Mouse (Mus musculus) adrenal gland, adult 8-10 months (tissue): Measurements from ENCODE around the gene Eif5a. TPM values are rescaled to one million over a fixed set of nuclear protein-coding genes. Genes with fewer than 3 reads are reported as not detected.
"Not testable (repeated sequence)": the region's sequence is repeated elsewhere in the genome, so short reads cannot be mapped to it uniquely, and the experiment has no call there.

Experiments
- DNase-seq: peaks from one replicate; pipeline ENCODE4 v3.0.0; 2022
- total RNA-seq, 4 experiments: library from RNA; stranded (reverse); gene quantifications; 2 replicates each; pipeline ENCODE4 v1.2.4; 2022

Eif5a gene
- total RNA-seq, 4 experiments from 2014 or later: 468 to 561 (median 519) TPM

DNA sequence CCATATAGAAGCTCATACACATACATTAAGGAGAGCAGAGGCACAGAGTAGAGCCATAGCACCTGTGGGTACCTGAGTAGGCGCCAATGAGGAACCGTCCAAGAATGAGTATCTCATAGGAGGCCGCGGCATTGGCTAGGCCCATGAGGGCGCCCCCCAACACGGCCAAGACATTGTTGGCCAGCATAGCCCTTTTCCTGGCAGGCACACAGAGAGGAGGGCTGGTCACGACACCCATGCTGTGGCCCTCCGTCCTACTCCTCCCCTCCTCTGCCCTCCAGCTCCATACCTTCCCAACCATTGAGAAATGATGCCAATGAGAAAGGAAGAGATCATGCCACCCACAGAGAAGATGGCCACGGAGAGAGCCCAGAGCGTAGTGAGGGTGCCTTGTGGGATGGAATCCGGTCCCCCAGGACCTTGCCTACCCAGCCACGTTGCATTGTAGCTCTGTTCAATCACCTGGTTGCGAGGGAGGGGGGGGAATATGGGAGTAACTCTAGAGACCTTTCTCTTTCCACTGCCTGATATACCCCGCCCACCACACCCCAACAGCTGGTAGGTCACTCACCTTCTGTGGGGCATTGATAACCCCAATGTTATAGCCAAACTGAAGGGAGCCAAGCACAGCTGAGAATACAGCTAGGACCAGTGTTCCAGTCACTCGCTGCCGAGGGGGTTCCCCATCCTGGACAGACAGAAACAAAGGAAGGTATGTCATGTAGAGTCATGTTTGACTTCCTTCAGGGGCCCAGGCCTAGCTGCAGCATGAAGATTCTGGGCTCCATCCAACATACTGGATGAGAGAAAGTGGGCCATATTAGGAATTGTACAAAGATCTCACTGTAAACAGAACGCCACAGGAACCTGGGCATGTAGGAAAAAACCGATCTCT is 24.5 kb upstream of the Eif5a start:
- no peak for DNase-seq

DNA sequence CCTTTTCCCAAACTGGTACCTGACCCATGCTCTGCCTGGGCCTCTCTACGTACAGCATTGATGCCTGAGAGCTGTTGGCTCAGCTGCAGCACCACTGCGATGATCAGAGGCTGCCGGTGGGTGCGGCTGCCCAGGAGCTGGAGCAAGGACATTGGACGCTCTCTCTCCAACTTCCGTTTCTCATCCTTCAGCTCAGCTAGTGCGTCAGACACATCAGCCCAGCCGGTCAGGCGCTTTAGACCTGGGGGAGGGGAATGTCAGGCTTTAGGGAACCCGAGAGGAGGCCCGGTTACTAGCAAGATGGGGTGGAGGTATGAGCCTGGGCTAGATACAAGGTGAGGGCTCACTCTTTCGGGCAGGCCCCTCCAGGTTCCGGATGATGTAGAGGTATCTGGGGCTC is 23.5 kb upstream of the Eif5a start:
- DNase-seq: peak; percentile 64

DNA sequence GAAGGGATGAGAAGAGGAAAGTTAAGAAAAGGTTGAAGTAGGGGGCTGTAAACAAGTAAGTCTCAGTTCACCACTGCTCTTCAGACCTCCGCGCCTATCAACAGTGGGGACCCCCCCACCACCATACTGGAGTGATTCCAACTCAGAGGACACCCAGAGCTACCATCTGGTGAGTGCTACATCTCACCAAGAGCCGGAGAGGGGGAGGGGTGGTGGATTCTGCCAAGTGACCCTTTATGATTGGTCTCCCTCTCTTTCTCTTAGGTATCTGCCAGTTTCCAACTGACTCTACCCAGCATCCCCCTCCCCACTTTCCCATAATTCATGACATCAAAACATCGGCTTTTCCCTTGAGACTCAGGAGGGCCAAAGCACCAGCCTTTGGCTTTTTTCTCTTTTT is 19.2 kb upstream of the Eif5a start:
- no peak for DNase-seq

- no peak for DNase-seq
These were observed 18.0 kb upstream of the Eif5a start for GRCm38 (mm10) chr11:69939731-69940130.

DNA sequence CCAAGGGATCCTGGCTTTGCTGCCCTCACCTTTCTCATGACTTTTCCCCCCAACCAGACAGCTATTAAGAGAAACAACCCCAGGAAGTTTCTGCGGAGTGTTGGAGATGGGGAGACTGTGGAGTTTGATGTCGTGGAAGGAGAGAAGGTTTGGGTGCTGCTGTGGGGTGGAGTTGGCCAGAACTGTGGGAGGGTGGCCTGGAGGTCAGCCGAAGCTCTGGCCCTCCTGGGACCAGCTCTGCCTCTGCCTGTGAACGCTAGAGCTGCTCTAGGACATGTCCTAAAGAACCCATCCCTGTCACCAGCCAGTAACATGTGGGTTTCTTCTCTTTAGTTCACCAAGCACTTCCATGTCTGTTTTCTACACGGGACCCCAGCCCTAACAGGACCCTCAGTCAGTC is 17.4 kb upstream of the Eif5a start:
- DNase-seq: no peak

GRCm38 (mm10) chr11:69938401-69938979 is 16.7 kb upstream of the Eif5a start:
- DNase-seq: no peak

DNA sequence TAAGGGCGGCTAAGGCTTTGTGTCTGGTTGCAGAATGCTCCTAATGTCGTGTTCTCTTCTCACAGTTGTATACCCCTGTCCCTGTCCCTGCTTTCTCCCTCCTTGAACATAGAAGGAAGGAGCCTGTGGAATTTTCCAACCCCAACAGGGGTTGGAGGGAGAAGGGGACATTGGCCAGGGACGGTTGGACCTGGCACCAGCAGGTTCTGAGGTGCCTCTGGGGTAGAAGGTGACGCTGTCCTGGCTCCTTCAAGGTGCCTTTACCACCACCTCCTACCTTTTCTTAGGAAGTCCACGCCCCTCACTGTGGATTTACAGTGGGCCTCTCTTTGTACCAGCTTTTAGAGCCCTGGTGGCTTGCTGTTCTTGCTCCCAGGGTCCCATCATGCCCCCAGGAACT is 16.1 kb upstream of the Eif5a start:
- DNase-seq: no peak

DNA sequence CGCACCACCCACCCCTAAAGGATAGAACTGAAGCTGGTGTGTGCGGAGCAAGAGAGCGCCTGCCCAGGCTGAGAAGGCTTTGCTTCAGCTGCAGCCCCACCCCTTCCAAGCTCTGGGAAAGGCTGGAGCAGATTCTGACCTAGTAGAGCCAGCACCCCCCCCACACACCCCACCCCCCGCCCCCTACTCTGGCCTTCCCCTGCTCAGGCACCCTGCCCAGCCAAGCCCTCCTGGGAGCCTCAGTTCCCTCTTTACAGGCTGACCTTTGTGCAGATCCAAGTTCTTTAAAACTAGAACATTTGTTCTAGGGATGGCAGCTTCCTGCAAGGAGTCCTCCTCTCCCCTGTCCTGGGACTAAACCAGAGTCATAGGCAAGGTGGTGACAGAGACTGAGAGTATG is 15.6 kb upstream of the Eif5a start:
- no peak for DNase-seq

DNA sequence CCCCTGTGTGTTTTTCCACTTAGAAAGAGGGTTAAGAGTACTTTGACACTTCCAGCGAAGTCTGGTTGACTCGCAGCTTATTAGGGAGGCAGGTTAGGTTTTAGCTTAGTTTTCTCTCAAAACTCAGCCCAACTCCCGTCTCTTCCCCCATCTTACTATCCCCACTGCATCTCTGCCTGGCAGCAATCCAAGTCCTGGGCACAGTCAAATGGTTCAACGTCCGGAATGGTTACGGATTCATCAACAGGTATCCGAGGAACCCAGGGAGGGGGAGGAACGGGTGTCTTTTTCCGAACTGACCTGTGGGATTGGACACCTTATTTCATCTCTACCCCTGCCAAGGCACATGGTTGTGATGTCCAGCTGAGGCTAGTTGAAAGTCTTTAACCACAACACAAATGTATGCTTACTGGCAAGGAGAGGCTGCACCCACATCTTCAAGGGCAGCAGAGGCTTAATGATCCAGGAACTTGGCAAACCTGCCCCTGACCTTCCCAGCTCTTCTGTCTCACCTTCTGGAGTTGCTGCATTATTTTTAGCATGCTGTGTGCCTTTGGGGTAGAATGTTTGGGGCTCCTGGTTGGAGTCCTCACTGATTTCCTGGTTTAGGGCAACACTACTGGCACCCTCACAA is 15.1 kb upstream of the Eif5a start:
- DNase-seq: no peak

- no peak for DNase-seq
These were observed 14.4 kb upstream of the Eif5a start for GRCm38 (mm10) chr11:69936156-69936555.

DNA sequence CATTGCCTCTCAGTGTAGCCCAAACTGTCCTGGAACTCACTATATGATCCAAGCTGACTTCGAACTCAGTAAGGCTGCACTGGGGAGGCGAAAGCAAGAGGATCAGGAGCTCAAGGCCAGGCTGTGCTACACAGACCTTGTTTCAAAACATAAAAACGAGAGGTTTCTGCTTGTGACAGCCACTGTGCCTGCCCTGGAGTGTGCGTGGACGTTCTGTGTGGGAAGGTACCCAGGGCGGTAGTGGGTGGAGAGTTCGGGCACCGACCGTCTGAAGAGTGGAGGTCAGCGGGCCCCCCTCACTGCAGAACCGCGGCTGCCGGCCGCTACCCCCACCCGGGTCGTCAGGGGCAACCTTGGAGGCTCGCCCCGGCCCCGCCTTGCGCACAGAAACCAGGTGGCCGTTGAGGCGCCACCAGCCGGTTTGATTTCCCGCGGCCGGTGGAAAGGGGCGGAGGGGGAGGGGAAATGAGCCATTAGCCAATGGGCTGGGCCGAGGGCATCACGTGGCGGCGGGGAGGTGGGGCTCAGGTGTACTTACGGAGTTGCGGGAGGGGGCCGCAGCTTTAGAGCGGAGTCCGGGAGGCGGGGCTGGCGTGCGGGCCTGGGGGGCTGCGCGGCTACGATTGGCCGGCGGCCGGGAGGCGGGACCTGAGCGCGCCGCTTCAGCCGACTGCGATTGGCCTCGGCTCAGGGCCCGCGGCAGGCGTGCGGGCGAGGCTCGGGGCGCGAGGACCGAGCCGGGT is 13.6 kb upstream of the Eif5a start, which contains the start of gene Ybx2:
Gene Ybx2, plus strand, starts transcription at position 660 of the 743 bp plus-strand sequence.
- DNase-seq: peak; percentile 79

DNA sequence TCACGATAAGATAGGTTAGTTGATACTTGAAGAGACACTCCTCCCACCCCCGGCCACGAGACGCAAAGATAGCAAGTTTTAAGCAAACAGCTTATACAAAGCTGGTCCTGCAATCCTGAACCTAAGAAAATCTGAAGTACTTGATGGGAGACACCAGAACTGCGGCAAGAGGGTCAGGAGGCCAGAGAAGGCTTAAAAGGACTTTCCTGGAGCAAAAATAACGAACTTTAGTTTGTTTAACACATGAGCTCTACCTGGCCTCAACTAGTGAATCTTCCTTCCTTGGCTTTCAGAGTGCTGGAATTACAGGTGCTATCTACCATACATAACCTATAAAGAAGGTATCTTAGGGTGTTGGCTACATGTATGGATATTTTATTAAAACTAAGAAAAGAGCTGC is 12.9 kb upstream of the Eif5a start:
- DNase-seq: no peak

DNA sequence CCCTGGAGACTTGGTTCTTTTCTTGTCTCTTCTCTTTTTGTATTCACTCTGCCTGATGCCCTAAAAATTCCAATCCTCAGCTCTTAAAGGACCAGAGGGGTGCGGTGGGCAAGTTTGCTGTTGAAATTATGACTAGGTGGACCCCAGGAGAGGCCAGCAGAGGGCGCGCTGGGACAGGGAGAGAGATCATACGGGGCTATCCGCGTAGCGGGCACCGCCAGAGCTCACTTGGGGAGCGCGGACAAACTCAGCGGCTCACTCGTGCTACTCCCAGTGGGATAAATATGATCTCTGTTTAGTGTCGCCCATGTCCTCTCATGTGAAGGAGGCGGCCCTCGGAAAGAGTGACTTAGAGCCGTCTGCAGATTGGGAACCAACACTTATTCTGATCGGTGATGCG is 12.4 kb upstream of the Eif5a start:
- DNase-seq: peak; percentile 82

DNA sequence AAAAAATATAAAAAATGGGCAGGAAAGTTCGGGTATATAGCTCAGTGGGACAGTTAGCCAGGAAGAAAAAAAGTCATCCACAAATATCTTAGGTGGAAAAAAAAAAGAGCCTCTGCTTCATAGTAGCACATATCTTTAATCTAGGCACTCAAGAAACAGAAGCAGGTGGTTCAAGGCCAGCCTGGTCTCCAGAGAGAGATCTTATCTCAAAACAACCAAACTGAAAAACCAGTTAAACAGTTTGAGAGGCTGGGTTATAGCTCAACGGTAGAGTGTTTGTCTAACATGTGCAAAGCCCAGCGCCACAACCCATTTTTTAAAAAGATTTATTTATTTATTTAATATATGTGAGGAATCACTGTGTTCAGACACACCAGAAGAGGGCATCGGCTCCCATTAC is 11.3 kb upstream of the Eif5a start:
- DNase-seq: no peak

DNA sequence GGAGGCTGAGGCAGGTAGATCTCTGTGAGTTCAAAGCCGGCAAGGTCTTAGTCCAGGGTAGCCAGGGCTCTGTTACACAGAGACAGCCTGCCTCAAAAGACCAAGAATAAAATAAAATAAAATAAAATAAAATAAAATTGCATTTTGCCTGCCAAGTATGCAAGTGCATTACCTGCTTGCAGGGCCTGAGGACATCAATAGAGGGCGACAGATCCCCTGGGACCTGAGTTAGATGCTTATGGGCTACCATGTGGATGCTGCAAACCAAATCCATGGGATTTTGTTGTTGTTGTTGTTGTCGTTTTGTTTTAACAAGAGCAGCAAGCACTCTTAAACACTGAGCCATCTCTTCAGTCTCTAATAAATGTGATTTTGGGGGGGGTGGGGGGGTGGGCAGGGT is 10.5 kb upstream of the Eif5a start:
- no peak for DNase-seq

DNA sequence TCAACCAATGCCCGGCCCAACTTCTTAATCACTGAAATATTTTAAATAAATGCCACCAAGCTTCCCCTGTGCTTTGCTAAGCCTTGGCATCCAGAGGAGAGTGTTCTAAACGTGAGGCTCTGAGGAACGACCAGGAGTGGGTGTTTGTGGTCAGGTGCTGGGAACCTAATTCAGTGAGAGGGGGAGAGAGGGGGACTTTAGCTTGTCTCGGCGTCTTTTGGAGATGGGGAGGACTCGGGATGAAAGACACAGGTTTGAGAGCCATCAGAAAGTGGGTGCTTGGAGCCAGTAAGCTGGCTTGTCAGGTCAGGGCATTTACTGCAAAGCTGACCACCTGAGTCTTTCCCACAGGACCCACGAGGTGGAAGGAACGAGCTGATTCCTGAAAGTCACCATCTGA is 10.0 kb upstream of the Eif5a start:
- no peak for DNase-seq

DNA sequence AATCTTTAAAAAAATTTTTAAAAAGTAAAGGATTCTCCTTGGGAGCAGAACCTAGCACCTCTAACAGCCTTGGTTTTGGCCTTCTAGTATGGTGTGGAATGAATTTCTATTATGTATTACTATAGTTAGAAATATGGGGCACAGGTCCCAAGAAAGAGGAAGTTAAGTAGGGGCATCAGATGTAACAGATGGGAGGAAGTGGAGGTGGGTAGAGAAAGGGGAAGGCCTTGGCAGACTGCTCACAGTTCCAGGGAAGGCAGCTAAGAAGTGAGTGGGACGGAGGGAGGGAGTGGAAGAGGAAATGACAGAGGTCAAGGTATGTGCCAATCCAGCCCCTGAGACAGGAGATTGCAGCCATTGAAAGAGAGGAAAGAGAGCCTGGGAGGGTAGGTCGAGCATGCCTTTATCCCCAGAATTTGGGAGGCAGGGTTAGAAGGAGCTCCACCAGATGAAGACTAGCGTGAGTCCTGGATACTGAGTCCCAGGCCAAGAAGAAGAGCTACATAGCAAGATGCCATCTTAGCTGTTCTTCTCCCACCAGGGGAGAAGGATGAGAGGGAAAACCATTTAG is 9.3 kb upstream of the Eif5a start:
- DNase-seq: no peak

- DNase-seq: not testable (repeated sequence)
These were observed 8.4 kb upstream of the Eif5a start for GRCm38 (mm10) chr11:69930176-69930575.

DNA sequence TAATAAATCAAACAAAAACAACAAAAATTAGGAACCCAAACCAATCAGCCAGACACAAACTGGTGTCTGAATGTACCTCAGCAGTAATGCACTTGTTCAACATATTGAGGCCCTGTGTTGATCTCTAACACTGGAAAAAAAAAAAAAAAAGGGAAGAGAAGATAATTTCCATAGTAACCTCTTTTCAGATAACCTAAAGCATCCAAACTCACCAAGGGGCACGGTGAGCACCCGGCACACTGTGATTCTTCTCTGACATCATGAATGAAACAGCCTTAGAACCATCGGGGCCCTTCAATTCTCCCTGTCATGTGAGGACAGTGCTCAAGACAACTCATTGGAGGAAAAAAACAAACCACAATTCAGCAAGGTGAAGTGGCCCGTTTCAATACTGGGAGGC is 8.0 kb upstream of the Eif5a start:
- DNase-seq: no peak

GRCm38 (mm10) chr11:69927501-69927900 is 5.7 kb upstream of the Eif5a start:
- DNase-seq: no peak

DNA sequence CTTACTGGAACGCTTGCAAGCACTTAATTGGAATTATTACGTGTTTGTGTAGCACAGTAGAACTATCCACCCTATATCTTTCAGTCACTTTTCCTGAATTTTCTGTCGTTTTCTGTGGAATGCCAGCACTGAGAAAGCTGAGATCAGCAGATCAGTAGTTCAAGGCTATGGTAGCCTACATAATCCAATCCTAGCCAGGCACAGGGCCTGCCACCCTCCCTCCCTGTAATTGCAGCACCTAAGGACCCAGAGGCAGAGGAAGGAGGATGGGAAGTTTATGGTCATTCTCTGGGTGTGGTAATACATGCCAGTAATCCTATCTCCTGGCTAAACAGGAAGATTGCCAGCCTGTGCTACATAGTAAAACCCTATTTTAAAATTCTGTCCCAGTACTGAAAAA is 1.0 kb upstream of the Eif5a start:
- no peak for DNase-seq

DNA sequence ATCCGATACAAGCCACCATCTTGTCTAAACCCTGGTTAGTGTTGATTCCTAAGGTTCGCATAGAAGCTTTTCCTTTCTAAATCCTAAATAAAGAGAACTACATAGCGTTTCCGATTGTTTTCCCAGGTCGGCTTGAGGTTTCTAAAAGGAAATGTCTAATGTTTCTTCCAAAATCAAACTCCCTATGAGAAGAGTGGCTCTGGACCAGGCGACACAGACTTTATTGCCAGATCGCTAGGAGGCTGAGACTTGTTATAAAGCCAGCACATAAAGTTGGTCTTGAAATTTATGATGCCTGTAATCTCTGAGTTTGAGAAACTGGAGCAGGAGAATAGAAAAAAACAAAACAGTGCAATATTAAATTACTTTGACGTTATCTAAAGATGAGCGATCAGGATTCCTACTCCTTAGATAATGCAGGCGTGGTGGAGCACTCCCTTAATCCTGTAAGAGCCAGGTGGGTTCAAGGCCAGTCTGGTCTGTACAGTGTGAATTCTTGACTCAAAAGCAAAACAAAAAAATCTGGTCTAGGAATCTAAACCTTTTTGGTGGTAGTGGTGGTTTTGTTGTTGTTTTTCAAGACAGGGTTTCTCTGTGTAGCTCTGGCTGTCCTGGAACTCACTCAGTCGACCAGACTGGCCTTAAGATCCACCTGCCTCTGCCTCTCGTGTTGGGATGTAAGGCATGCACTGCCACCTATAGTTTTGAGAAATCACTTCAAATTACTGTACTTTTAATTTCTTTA is 426 bp upstream of the Eif5a start:
- no peak for DNase-seq
